Mouse (Mus musculus): Measurements from ENCODE around the gene Gm32802.
"Not testable (repeated sequence)": the region's sequence is repeated elsewhere in the genome, so short reads cannot be mapped to it uniquely, and the experiment has no call there.

Gene Gm32802

DNA sequence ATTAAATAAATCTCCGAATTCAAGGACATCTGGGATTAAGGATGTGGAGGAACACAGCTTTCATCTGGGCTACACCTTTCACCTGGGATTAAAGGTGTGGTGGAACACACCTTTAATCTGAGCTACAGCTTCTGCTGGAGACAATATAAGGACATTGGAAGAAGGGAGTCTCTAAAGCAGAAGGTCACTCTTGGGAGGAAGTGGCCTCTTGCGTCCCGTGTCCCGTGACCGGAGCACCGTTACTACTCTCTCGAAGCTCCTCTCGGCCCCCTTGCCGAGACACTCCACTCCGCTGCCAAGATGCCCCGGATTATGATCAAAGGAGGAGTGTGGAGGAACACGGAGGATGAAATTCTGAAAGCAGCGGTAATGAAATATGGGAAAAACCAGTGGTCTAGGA is at the start of gene Gm32802:
Gene Gm32802, plus strand, starts transcription at position 301 of the 400 bp plus-strand sequence.
- not testable (repeated sequence) for DNase-seq (ENCODE audit: low read depth, low spot score)

GRCm38 (mm10) chr10:118215719-118216393 is 42.6 kb upstream of the Gm32802 start:
- DNase-seq (ENCODE audit: low read depth, low spot score), result not testable (repeated sequence)

DNA sequence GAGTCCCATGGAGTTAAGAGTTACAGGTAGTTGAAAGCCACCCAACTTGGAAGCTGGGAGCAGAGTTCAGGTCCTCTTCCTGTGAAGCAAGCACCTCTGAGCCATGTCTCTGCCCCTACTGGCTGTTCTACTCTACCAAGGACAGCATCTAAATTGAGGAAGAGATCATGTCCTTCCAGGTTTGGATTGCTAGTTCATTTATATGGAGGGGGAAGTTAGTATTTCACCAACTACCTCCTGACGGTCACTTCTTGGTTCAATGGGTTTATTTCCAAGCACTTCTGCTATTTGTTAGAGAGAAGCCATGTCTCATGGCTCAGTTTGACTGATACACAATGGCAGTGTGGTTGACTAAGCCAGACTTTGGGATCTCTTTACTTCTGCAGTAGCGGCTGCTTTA is 30.9 kb upstream of the Gm32802 start:
- DNase-seq (ENCODE audit: low read depth, low spot score), result not testable (repeated sequence)

- DNase-seq (ENCODE audit: low read depth, low spot score), result not testable (repeated sequence)
These were observed 25.9 kb upstream of the Gm32802 start for GRCm38 (mm10) chr10:118232607-118233006.

DNA sequence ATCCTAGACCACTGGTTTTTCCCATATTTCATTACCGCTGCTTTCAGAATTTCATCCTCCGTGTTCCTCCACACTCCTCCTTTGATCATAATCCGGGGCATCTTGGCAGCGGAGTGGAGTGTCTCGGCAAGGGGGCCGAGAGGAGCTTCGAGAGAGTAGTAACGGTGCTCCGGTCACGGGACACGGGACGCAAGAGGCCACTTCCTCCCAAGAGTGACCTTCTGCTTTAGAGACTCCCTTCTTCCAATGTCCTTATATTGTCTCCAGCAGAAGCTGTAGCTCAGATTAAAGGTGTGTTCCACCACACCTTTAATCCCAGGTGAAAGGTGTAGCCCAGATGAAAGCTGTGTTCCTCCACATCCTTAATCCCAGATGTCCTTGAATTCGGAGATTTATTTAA is 17.8 kb upstream of the Gm32802 start, which contains the start of gene Gm32717:
Gene Gm32717, minus strand, starts transcription at position 101 of the 400 bp plus-strand sequence.
- DNase-seq (ENCODE audit: low read depth, low spot score), result not testable (repeated sequence)

GRCm38 (mm10) chr10:118249006-118249595 is 9.4 kb upstream of the Gm32802 start:
- DNase-seq (ENCODE audit: low read depth, low spot score), result not testable (repeated sequence)

- no peak for DNase-seq (ENCODE audit: low read depth, low spot score)
These were observed 7.6 kb upstream of the Gm32802 start for GRCm38 (mm10) chr10:118250852-118251295.

DNA sequence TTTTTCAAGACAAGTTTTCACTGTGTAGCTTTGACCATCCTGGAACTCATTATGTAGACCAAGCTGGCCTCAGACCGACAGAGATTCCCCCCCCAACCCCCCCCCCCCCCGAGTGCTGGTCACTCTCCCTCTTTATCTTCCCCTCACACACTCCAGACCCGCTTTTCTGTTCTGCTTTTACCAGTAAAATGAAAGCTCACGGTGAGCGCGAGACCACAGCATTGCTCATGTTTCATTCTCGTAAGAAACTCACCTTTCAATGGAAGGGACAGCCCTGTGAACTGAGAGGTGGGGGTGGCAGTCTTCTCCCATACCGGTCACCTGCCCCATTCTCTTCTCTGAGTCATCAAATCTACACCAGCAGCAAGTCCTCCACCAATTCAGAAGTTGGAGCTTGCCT is 10.3 kb downstream of the Gm32802 start:
- not testable (repeated sequence) for DNase-seq (ENCODE audit: low read depth, low spot score)

DNA sequence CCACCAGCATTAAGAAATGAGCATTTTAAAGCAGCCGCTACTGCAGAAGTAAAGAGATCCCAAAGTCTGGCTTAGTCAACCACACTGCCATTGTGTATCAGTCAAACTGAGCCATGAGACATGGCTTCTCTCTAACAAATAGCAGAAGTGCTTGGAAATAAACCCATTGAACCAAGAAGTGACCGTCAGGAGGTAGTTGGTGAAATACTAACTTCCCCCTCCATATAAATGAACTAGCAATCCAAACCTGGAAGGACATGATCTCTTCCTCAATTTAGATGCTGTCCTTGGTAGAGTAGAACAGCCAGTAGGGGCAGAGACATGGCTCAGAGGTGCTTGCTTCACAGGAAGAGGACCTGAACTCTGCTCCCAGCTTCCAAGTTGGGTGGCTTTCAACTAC is 12.9 kb downstream of the Gm32802 start:
- DNase-seq (ENCODE audit: low read depth, low spot score), result not testable (repeated sequence)

- DNase-seq (ENCODE audit: low read depth, low spot score), result not testable (repeated sequence)
These were observed 19.6 kb downstream of the Gm32802 start for GRCm38 (mm10) chr10:118278069-118278468.

- DNase-seq (ENCODE audit: low read depth, low spot score), result not testable (repeated sequence)
These were observed 24.1 kb downstream of the Gm32802 start for GRCm38 (mm10) chr10:118282565-118282964.

GRCm38 (mm10) chr10:118283016-118283415 is 24.5 kb downstream of the Gm32802 start:
- not testable (repeated sequence) for DNase-seq (ENCODE audit: low read depth, low spot score)

DNA sequence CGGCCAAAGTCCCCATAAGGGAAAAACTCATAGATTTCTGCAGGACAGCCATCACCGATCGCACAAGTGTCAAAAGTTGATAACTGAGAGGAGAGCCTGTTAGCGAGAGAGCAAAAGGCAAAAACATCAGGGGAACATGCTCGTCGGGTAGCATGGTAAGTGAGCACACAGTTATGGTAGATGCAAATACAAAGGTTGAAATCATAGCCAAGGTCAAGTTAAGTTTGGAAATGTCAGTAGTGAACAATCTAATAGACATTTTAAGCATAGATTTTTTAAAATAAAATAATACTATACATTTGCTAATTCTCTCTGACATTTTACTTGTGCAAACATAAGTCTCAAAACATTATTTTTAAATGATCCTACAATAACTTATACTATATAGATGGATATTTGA is 36.5 kb downstream of the Gm32802 start, which contains the start of gene Iltifb:
Gene Iltifb, minus strand, starts transcription at position 101 of the 400 bp plus-strand sequence.
- no peak for DNase-seq (ENCODE audit: low read depth, low spot score)

DNA sequence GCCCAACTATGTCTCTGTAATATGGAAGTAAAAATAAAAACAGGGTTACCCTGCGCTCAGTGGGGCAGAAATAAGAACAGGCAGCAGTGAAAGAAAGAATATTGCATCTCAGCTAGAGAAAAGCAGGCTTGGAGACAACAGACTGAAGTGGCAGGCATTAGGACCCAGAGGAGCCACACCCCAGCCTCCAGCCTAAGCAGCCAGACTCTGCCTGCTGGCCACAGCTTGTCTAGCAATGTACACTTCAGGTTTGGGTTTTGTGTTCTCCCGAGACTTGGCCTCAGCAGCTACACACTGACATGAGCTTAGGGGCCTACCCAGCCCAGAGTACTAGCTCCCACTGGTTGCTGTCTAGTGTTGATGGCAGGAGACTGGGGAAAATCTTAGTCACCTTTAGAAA is 43.6 kb downstream of the Gm32802 start:
- DNase-seq (ENCODE audit: low read depth, low spot score), result not testable (repeated sequence)
